Mouse (Mus musculus) CD4-positive, CD25-positive, alpha-beta regulatory T cell (primary cell): ENCODE results near the gene 5730480H06Rik. TPM values are rescaled to one million over a fixed set of nuclear protein-coding genes. Genes with fewer than 3 reads are reported as not detected.

Experiments used
- polyA plus RNA-seq: library from polyadenylated mRNA; unstranded; fragments of 100-300 nt; shearing (Covaris generic); gene quantifications from one replicate; pipeline ENCODE4 v1.2.1, GENCODE M21; 2017

Gene 5730480H06Rik
- 17.2 TPM for polyA plus RNA-seq

DNA sequence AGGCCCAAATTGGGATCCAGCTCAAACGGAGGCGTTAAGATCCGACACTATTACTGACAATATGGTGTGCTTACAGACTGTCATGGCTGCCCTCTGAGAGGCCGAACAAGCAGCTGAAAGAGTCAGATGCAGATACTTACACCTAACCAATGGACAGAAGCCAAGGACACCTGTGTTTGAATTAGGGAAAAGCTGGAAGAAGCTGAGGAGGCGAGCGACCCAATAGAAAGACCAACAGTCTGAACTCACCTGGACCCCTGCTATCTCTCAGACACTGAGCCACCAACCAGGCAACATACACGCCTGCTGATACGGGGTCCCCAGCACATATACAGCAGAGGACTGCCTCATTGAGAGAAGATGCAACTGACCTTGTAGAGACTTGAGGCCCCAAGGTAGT is at the start of gene 5730480H06Rik:
5730480H06Rik (plus strand) TSS at position 301 of the 400 bp plus-strand sequence.

